Mouse (Mus musculus) urinary bladder, postnatal 25 days (tissue): Measurements from ENCODE around the gene Xylb.
"Not testable (repeated sequence)": the region's sequence is repeated elsewhere in the genome, so short reads cannot be mapped to it uniquely, and the experiment has no call there.

ENCODE experiments used
- DNase-seq: peaks from one replicate; pipeline ENCODE4 v3.0.0; 2022; ENCODE audit warnings: low spot score

Gene Xylb

GRCm38 (mm10) chr9:119340909-119341816, 16.0 kb upstream of the Xylb start, which contains the start of gene Myd88:
Gene Myd88, minus strand, starts transcription at chr9:119341411.
- peak; percentile 84 for DNase-seq

- no peak for DNase-seq
Observed at GRCm38 (mm10) chr9:119342728-119343127, 14.5 kb upstream of the Xylb start.

- no peak for DNase-seq
Observed at GRCm38 (mm10) chr9:119346376-119346775, 10.8 kb upstream of the Xylb start.

- no peak for DNase-seq
Observed at GRCm38 (mm10) chr9:119350531-119350930, 6.7 kb upstream of the Xylb start.

- DNase-seq, result no peak
Observed at GRCm38 (mm10) chr9:119350947-119351705, 6.1 kb upstream of the Xylb start.

- DNase-seq, result peak; percentile 83
Observed at GRCm38 (mm10) chr9:119352060-119352459, 5.1 kb upstream of the Xylb start.

GRCm38 (mm10) chr9:119353926-119354325, 3.3 kb upstream of the Xylb start:
- no peak for DNase-seq

- DNase-seq, result no peak
Observed at GRCm38 (mm10) chr9:119355943-119356342, 1.2 kb upstream of the Xylb start.

- no peak for DNase-seq
Observed at GRCm38 (mm10) chr9:119358058-119358429, 863 bp downstream of the Xylb start.

- DNase-seq, result no peak
Observed at GRCm38 (mm10) chr9:119361416-119361815, 4.2 kb downstream of the Xylb start.

GRCm38 (mm10) chr9:119363229-119363628, 6.0 kb downstream of the Xylb start:
- no peak for DNase-seq

GRCm38 (mm10) chr9:119365284-119365683, 8.1 kb downstream of the Xylb start, which contains the start of gene Slc22a14:
Gene Slc22a14, minus strand, starts transcription at chr9:119365553.
- no peak for DNase-seq

GRCm38 (mm10) chr9:119368367-119368766, 11.2 kb downstream of the Xylb start:
- DNase-seq, result no peak

GRCm38 (mm10) chr9:119370770-119371169, 13.6 kb downstream of the Xylb start:
- not testable (repeated sequence) for DNase-seq

- DNase-seq, result no peak
Observed at GRCm38 (mm10) chr9:119371251-119371650, 14.1 kb downstream of the Xylb start.

- no peak for DNase-seq
Observed at GRCm38 (mm10) chr9:119375008-119375407, 17.8 kb downstream of the Xylb start.

GRCm38 (mm10) chr9:119375556-119375955, 18.4 kb downstream of the Xylb start:
- no peak for DNase-seq

- DNase-seq, result no peak
Observed at GRCm38 (mm10) chr9:119378231-119378630, 21.1 kb downstream of the Xylb start.

- DNase-seq, result no peak
Observed at GRCm38 (mm10) chr9:119382603-119383002, 25.4 kb downstream of the Xylb start.

- DNase-seq, result no peak
Observed at GRCm38 (mm10) chr9:119388956-119389355, 31.8 kb downstream of the Xylb start.

GRCm38 (mm10) chr9:119390214-119390613, 33.0 kb downstream of the Xylb start:
- no peak for DNase-seq

- DNase-seq, result no peak
Observed at GRCm38 (mm10) chr9:119394808-119395207, 37.6 kb downstream of the Xylb start.

GRCm38 (mm10) chr9:119401351-119401750, 44.2 kb downstream of the Xylb start:
- peak; percentile 9 for DNase-seq
